Mouse (Mus musculus) MEL (cell line): Measurements from ENCODE around the gene Thsd4. TPM values are rescaled to one million over a fixed set of nuclear protein-coding genes. Genes with fewer than 3 reads are reported as not detected.

Source experiments
- DNase-seq: peaks from one replicate; pipeline ENCODE4 v3.0.0; 2011; ENCODE audit warnings: low read depth, low spot score
- H3K27ac ChIP-seq: 2 replicates; pipeline ENCODE4 v1.5.1; 2012; ENCODE audit warnings: low read depth, mild to moderate bottlenecking, control low read depth, low read length, moderate library complexity; ENCODE audit not compliant: control insufficient read depth
- H3K27me3 ChIP-seq, 2 experiments: fragments of 150-350 bp in 1 of 2; sonication (generic) in 1 of 2; 2 replicates each; pipeline ENCODE4 v1.6.1; 2012; ENCODE audit warnings: low read length in 2 of 2, mild to moderate bottlenecking in 2 of 2, improper control_type of control experiment in 1 of 2, moderate library complexity in 1 of 2; ENCODE audit not compliant: insufficient read depth in 2 of 2, control insufficient read depth in 1 of 2
- H3K36me3 ChIP-seq, 2 experiments: 2 replicates each; pipeline ENCODE4 v1.6.1; 2012 to 2014; ENCODE audit warnings: low read length in 2 of 2, improper control_type of control experiment in 1 of 2, inconsistent platforms in 1 of 2, mild to moderate bottlenecking in 1 of 2; ENCODE audit not compliant: insufficient read depth in 2 of 2, control insufficient read depth in 1 of 2
- H3K4me1 ChIP-seq, 2 experiments: fragments of 150-350 bp in 1 of 2; sonication (generic) in 1 of 2; 2 replicates each; pipeline ENCODE4 v1.6.1; 2012; ENCODE audit warnings: low read length in 2 of 2, improper control_type of control experiment in 1 of 2, mild to moderate bottlenecking in 1 of 2; ENCODE audit not compliant: insufficient read depth in 2 of 2, control insufficient read depth in 1 of 2
- H3K4me3 ChIP-seq, 2 experiments: fragments of 150-350 bp in 1 of 2; sonication (generic) in 1 of 2; 2 replicates each; pipeline ENCODE4 v1.5.1; 2012; ENCODE audit warnings: low read depth in 2 of 2, low read length in 2 of 2, mild to moderate bottlenecking in 2 of 2, moderate library complexity in 2 of 2, control low read depth in 1 of 2, improper control_type of control experiment in 1 of 2; ENCODE audit not compliant: control insufficient read depth in 1 of 2, insufficient read depth in 1 of 2
- H3K79me2 ChIP-seq: 2 replicates; pipeline ENCODE4 v1.6.1; 2012; ENCODE audit warnings: mild to moderate bottlenecking, low read length, moderate library complexity; ENCODE audit not compliant: control insufficient read depth, poor library complexity, insufficient read depth
- H3K9ac ChIP-seq: 2 replicates; pipeline ENCODE4 v1.6.1; 2012; ENCODE audit warnings: low read depth, mild to moderate bottlenecking, control low read depth, low read length, moderate library complexity; ENCODE audit not compliant: control insufficient read depth, poor library complexity, severe bottlenecking
- H3K9me3 ChIP-seq: fragments of 150-350 bp; sonication (generic); replicated peaks from 2 replicates; pipeline ENCODE4 v1.6.1; 2012; ENCODE audit warnings: mild to moderate bottlenecking, low read length, improper control_type of control experiment, moderate library complexity; ENCODE audit not compliant: insufficient read depth
- CHD1 ChIP-seq: IDR thresholded peaks from 2 replicates; pipeline ENCODE4 v1.6.1; 2012; ENCODE audit warnings: low read depth, mild to moderate bottlenecking, inconsistent platforms, low read length, improper control_type of control experiment
- CTCF ChIP-seq, 3 experiments: IDR thresholded peaks in 2 of 3; conservative IDR thresholded peaks in 1 of 3; 2 replicates each; pipeline ENCODE4 v1.5.1; 2011 to 2012; ENCODE audit warnings: low read length in 3 of 3, low read depth in 2 of 3, mild to moderate bottlenecking in 2 of 3, improper control_type of control experiment in 1 of 3, inconsistent platforms in 1 of 3, mixed read lengths in 1 of 3, moderate library complexity in 1 of 3; ENCODE audit not compliant: control insufficient read depth in 1 of 3, insufficient read depth in 1 of 3, poor library complexity in 1 of 3, severe bottlenecking in 1 of 3
- E2F4 ChIP-seq: IDR thresholded peaks from 2 replicates; pipeline ENCODE4 v1.6.1; 2011; ENCODE audit warnings: low read depth, low read length, improper control_type of control experiment, borderline replicate concordance
- ELF1 ChIP-seq: IDR thresholded peaks from 2 replicates; pipeline ENCODE4 v1.6.1; 2014; ENCODE audit warnings: low read depth, mild to moderate bottlenecking, inconsistent platforms, low read length, improper control_type of control experiment, moderate library complexity
- EP300 ChIP-seq, 2 experiments: IDR thresholded peaks; 2 replicates each; pipeline ENCODE4 v1.6.1; 2011; ENCODE audit warnings: improper control_type of control experiment in 2 of 2, low read length in 2 of 2, low read depth in 1 of 2, mild to moderate bottlenecking in 1 of 2
- GATA1 ChIP-seq: IDR thresholded peaks from 2 replicates; pipeline ENCODE4 v1.6.1; 2011; ENCODE audit warnings: low read depth, low read length, improper control_type of control experiment
- HCFC1 ChIP-seq: IDR thresholded peaks from 2 replicates; pipeline ENCODE4 v1.6.1; 2012; ENCODE audit warnings: low read depth, mild to moderate bottlenecking, inconsistent platforms, low read length, improper control_type of control experiment, moderate library complexity
- JUND ChIP-seq: IDR thresholded peaks from 2 replicates; pipeline ENCODE4 v1.6.1; 2011; ENCODE audit warnings: low read depth, mild to moderate bottlenecking, improper control_type of control experiment, low read length
- KAT2A ChIP-seq: conservative IDR thresholded peaks from 2 replicates; pipeline ENCODE4 v1.6.1; 2012; ENCODE audit warnings: low read depth, low read length, improper control_type of control experiment, inconsistent platforms
- MAZ ChIP-seq: IDR thresholded peaks from 2 replicates; pipeline ENCODE4 v1.6.1; 2012; ENCODE audit warnings: low read depth, mild to moderate bottlenecking, inconsistent platforms, low read length, improper control_type of control experiment
- MYB ChIP-seq: IDR thresholded peaks from 2 replicates; pipeline ENCODE4 v1.6.1; 2011; ENCODE audit warnings: mild to moderate bottlenecking, low read depth, low read length, improper control_type of control experiment
- MYC ChIP-seq: IDR thresholded peaks from 2 replicates; pipeline ENCODE4 v1.6.1; 2011; ENCODE audit warnings: low read depth, mild to moderate bottlenecking, low read length, improper control_type of control experiment, moderate library complexity
- NELFE ChIP-seq: IDR thresholded peaks from 2 replicates; pipeline ENCODE4 v1.6.1; 2011; ENCODE audit warnings: low read depth, low read length, improper control_type of control experiment
- POLR2A ChIP-seq, 2 experiments: IDR thresholded peaks; 2 replicates each; pipeline ENCODE4 v1.6.1; 2011 to 2012; ENCODE audit warnings: low read length in 2 of 2, mild to moderate bottlenecking in 2 of 2, control low read depth in 1 of 2, improper control_type of control experiment in 1 of 2, low read depth in 1 of 2, moderate library complexity in 1 of 2; ENCODE audit not compliant: control insufficient read depth in 1 of 2, insufficient read depth in 1 of 2, poor library complexity in 1 of 2
- POLR2AphosphoS2 ChIP-seq: IDR thresholded peaks from 2 replicates; pipeline ENCODE4 v1.6.1; 2011; ENCODE audit warnings: low read length, improper control_type of control experiment
- POLR2AphosphoS5 ChIP-seq: IDR thresholded peaks from 2 replicates; pipeline ENCODE4 v1.6.1; 2012; ENCODE audit warnings: low read depth, borderline replicate concordance, mild to moderate bottlenecking, inconsistent platforms, low read length, moderate library complexity, mixed read lengths
- RAD21 ChIP-seq: IDR thresholded peaks from 2 replicates; pipeline ENCODE4 v1.6.1; 2011; ENCODE audit warnings: mild to moderate bottlenecking, low read depth, low read length, improper control_type of control experiment
- TAL1 ChIP-seq: IDR thresholded peaks from 2 replicates; pipeline ENCODE4 v1.6.1; 2012; ENCODE audit warnings: mild to moderate bottlenecking, inconsistent platforms, low read length, moderate library complexity, mixed read lengths
- TBP ChIP-seq: IDR thresholded peaks from 2 replicates; pipeline ENCODE4 v1.8.0; 2011; ENCODE audit warnings: low read depth, low read length, improper control_type of control experiment
- TCF12 ChIP-seq: IDR thresholded peaks from 2 replicates; pipeline ENCODE4 v1.6.1; 2014; ENCODE audit warnings: low read depth, mild to moderate bottlenecking, inconsistent platforms, low read length, improper control_type of control experiment, moderate library complexity
- UBTF ChIP-seq: IDR thresholded peaks from 2 replicates; pipeline ENCODE4 v1.6.1; 2012; ENCODE audit warnings: low read depth, mild to moderate bottlenecking, inconsistent platforms, low read length, improper control_type of control experiment, moderate library complexity, borderline replicate concordance; ENCODE audit not compliant: insufficient read depth
- USF1 ChIP-seq: IDR thresholded peaks from 2 replicates; pipeline ENCODE4 v1.6.1; 2014; ENCODE audit warnings: low read depth, mild to moderate bottlenecking, inconsistent platforms, low read length, improper control_type of control experiment, moderate library complexity
- USF2 ChIP-seq, 2 experiments: IDR thresholded peaks; 2 replicates each; pipeline ENCODE4 v1.6.1; 2011 to 2012; ENCODE audit warnings: improper control_type of control experiment in 2 of 2, low read length in 2 of 2, borderline replicate concordance in 1 of 2, inconsistent platforms in 1 of 2, low read depth in 1 of 2, mild to moderate bottlenecking in 1 of 2; ENCODE audit not compliant: insufficient read depth in 1 of 2
- ZC3H11A ChIP-seq: IDR thresholded peaks from 2 replicates; pipeline ENCODE4 v1.6.1; 2012; ENCODE audit warnings: low read depth, mild to moderate bottlenecking, inconsistent platforms, low read length, improper control_type of control experiment
- ZMIZ1 ChIP-seq: IDR thresholded peaks from 2 replicates; pipeline ENCODE4 v1.6.1; 2012; ENCODE audit warnings: low read depth, mild to moderate bottlenecking, inconsistent platforms, low read length, improper control_type of control experiment, moderate library complexity
- polyA plus RNA-seq, 2 experiments: library from polyadenylated mRNA; stranded (reverse) in 1 of 2; unstranded in 1 of 2; fragments of >175 nt in 1 of 2; fragments of >200 nt in 1 of 2; gene quantifications; 2 replicates each; pipeline versions ENCODE4 v1.2.1 to v1.2.4; 2012; ENCODE audit warnings: low replicate concordance in 2 of 2, low read depth in 1 of 2; ENCODE audit not compliant: insufficient read length in 2 of 2, insufficient read depth in 1 of 2, missing spikeins in 1 of 2
- total RNA-seq: library from RNA; depleted of rRNA; stranded (reverse); fragments of 300-350 nt; gene quantifications from 2 replicates; pipeline ENCODE4 v1.2.3, GENCODE M21; 2012

Gene Thsd4
- total and polyA plus RNA-seq, 3 experiments, result 0.08 TPM; not detected in 1

GRCm38 (mm10) chr9:60381010-60381409 lies 140.8 kb downstream of the Thsd4 start:
- H3K27ac ChIP-seq, result no peak overlapping the region
- no peaks in the 10 kb centered on the region for H3K4me1 ChIP-seq
- no peaks in the 10 kb centered on the region for H3K9me3 ChIP-seq
- H3K9ac ChIP-seq, result no peak overlapping the region
- DNase-seq, result no peak
- H3K27me3 ChIP-seq, result no peaks in the 10 kb centered on the region
- TF ChIP-seq EP300 (IDR thresholded peaks at IDR 0.05; ENCODE audit: low read depth in 1 of 2, low read length in 2 of 2) (no peak), POLR2AphosphoS5 (no peak), USF2 (IDR thresholded peaks at IDR 0.05; ENCODE audit: borderline replicate concordance in 1 of 2, insufficient read depth in 1 of 2, low read depth in 1 of 2, low read length in 2 of 2) (no peak), GATA1 (no peak), E2F4 (no peak), UBTF (no peak), TAL1 (no peak), KAT2A (no peak), TBP (no peak), ZC3H11A (no peak), TCF12 (no peak), ELF1 (no peak), CHD1 (no peak)
- no peaks in the 10 kb centered on the region for H3K36me3 ChIP-seq
- H3K79me2 ChIP-seq, result no peaks in the 10 kb centered on the region
- H3K4me3 ChIP-seq, result no peak overlapping the region

DNA sequence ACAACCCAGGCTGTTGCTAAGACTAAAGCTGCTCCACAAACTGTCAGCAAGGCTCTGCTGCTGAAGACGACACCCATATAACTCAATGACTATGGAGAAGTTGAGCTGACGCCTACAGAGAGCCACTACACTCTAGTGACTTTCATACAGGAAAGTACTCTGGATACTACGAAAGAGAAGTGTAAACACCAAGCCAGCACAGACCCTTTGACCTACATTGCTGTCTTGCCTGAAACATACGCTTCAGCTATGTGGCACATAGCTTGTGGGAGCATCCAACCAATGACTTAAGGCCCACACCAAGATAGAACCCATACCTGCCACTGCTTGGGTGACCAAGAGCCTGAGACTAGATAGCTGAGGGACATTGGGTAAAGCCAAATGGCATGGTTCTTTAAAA lies 141.3 kb downstream of the Thsd4 start:
- TF ChIP-seq ZMIZ1 (no peak), MYC (no peak)
- H3K27me3 ChIP-seq, result no peaks in the 10 kb centered on the region

DNA sequence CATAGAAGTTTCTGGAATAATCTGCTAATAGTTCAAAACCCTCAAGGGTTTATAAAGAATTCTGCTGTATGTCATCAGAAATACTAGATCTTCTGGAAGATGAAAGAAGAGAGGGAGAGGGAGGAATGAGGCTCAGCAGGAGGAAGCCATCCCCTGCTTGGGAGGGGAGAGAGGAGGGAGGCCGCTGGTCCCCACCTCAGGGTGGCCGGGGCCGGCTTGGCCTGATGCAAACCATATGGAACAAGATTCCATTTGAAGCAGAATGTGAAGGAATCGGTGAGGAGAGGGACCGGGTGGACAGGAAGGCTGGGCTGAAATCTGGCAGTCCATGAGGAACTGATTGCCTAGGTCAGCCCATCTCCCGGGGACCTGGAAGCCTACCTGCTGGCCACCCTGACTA lies 143.6 kb downstream of the Thsd4 start:
- H3K4me3 ChIP-seq, result no peak overlapping the region
- H3K4me1 ChIP-seq, result no peaks in the 10 kb centered on the region
- H3K36me3 ChIP-seq, result no peaks in the 10 kb centered on the region
- no peak overlapping the region for H3K27ac ChIP-seq
- H3K79me2 ChIP-seq, result no peaks in the 10 kb centered on the region
- H3K9me3 ChIP-seq, result no peaks in the 10 kb centered on the region
- no peak for DNase-seq
- H3K9ac ChIP-seq, result no peak overlapping the region
- TF ChIP-seq CHD1 (no peak), POLR2A (IDR thresholded peaks at IDR 0.05; ENCODE audit: control insufficient read depth in 1 of 2, insufficient read depth in 1 of 2, low read depth in 1 of 2, low read length in 2 of 2, poor library complexity in 1 of 2) (no peak), HCFC1 (no peak), MYB (no peak), ZMIZ1 (no peak), KAT2A (no peak), UBTF (no peak), MAZ (no peak), GATA1 (no peak), TCF12 (no peak), USF1 (no peak), TBP (no peak), CTCF (IDR thresholded peaks at IDR 0.05 in 2 of 3, conservative IDR thresholded peaks at IDR 0.05 in 1 of 3; ENCODE audit: control insufficient read depth in 1 of 3, insufficient read depth in 1 of 3, low read depth in 2 of 3, low read length in 3 of 3, poor library complexity in 1 of 3, severe bottlenecking in 1 of 3) (no peak), NELFE (no peak), POLR2AphosphoS2 (no peak), JUND (no peak), RAD21 (no peak)
- no peaks in the 10 kb centered on the region for H3K27me3 ChIP-seq

More for the DNA sequence above, 141.3 kb downstream of the Thsd4 start:
- Histone ChIP-seq H3K9ac (no peak overlapping the region), H3K27ac (no peak overlapping the region), H3K36me3 (no peaks in the 10 kb centered on the region), H3K4me1 (no peaks in the 10 kb centered on the region), H3K79me2 (no peaks in the 10 kb centered on the region), H3K9me3 (no peaks in the 10 kb centered on the region), H3K4me3 (no peak overlapping the region)
- no peak for DNase-seq
